Mouse (Mus musculus) lung, embryonic 16.5 days (tissue): ENCODE results near the gene Nf1. TPM values are rescaled to one million over a fixed set of nuclear protein-coding genes. Genes with fewer than 3 reads are reported as not detected.

Experiments
- ATAC-seq: fragments of 200-750 bp; cut with Nextera tagmentation; 2 replicates; pipeline ENCODE4 v1.8.0; 2017; ENCODE audit warnings: low read depth, mild to moderate bottlenecking, moderate library complexity
- H3K27ac ChIP-seq: fragments of 300-500 bp; sonication (generic); 2 replicates; pipeline ENCODE4 v1.5.1; 2014; ENCODE audit warnings: mild to moderate bottlenecking, control low read depth, low read length
- H3K27me3 ChIP-seq: fragments of 300-500 bp; sonication (generic); 2 replicates; pipeline ENCODE4 v1.6.1; 2014; ENCODE audit warnings: low read depth, low read length, mixed read lengths; ENCODE audit not compliant: control insufficient read depth, insufficient read depth
- H3K36me3 ChIP-seq: fragments of 300-500 bp; sonication (generic); 2 replicates; pipeline ENCODE4 v1.6.1; 2014; ENCODE audit warnings: low read length; ENCODE audit not compliant: control insufficient read depth, insufficient read depth
- H3K4me1 ChIP-seq: fragments of 300-500 bp; sonication (generic); replicated peaks from 2 replicates; pipeline ENCODE4 v1.6.1; 2014; ENCODE audit warnings: low read length, mixed read lengths; ENCODE audit not compliant: control insufficient read depth, insufficient read depth
- H3K4me2 ChIP-seq: fragments of 300-500 bp; sonication (generic); 2 replicates; pipeline ENCODE4 v1.6.1; 2014; ENCODE audit warnings: low read depth, low read length, control low read depth
- H3K4me3 ChIP-seq: fragments of 300-500 bp; sonication (generic); 2 replicates; pipeline ENCODE4 v1.5.1; 2014; ENCODE audit warnings: mild to moderate bottlenecking, low read length, control low read depth
- H3K9ac ChIP-seq: fragments of 300-500 bp; sonication (generic); 2 replicates; pipeline ENCODE4 v1.6.1; 2014; ENCODE audit warnings: low read length, control low read depth
- H3K9me3 ChIP-seq: fragments of 300-500 bp; sonication (generic); 2 replicates; pipeline ENCODE4 v1.6.1; 2016; ENCODE audit warnings: low read length; ENCODE audit not compliant: control insufficient read depth
- WGBS: fragments of 180-500 bp; shearing (Covaris S2); extraction: QIAGEN DNeasy Blood & Tissue Kit; methylation state at CpG from one replicate; pipeline ENCODE4 v1.1.7; 2014; 5-methylcytosine and 5-hydroxymethylcytosine counted together
- polyA plus RNA-seq: library from polyadenylated mRNA; unstranded; fragments of >200 nt; fragmentation: Nextera tagmentation; extraction: Ambion mirVana; gene quantifications from 2 replicates; pipeline ENCODE4 v1.2.1, GENCODE M21; 2015

The Nf1 gene
- polyA plus RNA-seq, 1 experiment from 2014 or later: 5.8 TPM

GRCm38 (mm10) chr11:79511970-79512369, 172.5 kb downstream of the Nf1 start:
- Histone ChIP-seq H3K4me3 (no peak overlapping the region), H3K4me2 (no peak overlapping the region), H3K36me3 (no peaks in the 10 kb centered on the region), H3K4me1 (peaks cover 4% of the 10 kb centered on the region; the same call in 1 of the 2 replicates), H3K9ac (no peak overlapping the region), H3K27ac (no peak overlapping the region), H3K27me3 (no peaks in the 10 kb centered on the region), H3K9me3 (no peaks in the 10 kb centered on the region)
- 84% methylated on average over 3 of the region's 3 CpGs for WGBS
- ATAC-seq: no peak

DNA sequence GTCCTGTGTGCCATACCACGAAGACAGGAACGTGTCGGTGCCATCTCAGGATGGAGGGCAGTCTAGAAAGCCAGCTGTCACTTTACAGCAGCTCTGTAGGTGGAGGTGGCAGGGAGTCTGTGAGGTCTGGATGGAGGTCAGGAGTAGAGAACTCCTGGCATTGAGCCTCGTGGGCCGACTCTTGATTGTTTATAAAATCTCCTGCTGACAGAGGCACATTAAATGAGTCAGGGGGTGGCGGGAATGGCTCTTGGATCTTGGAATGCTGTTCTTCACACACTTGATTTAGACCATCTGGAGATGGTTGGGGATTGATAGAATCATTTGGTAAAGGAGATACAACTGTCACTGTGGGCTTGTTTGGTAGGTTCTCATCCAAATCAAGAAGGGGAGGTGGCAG, 175.8 kb downstream of the Nf1 start:
- ATAC-seq: no peak
- no peaks in the 10 kb centered on the region for H3K27me3 ChIP-seq
- H3K9me3 ChIP-seq: no peaks in the 10 kb centered on the region
- H3K27ac ChIP-seq: no peak overlapping the region
- WGBS: 45% methylated on average over 6 of the region's 6 CpGs
- H3K9ac ChIP-seq: no peak overlapping the region
- no peak overlapping the region for H3K4me3 ChIP-seq
- H3K4me2 ChIP-seq: no peak overlapping the region
- H3K4me1 ChIP-seq: peaks cover 4% of the 10 kb centered on the region; the same call in 1 of the 2 replicates
- H3K36me3 ChIP-seq: no peaks in the 10 kb centered on the region

- Histone ChIP-seq H3K9ac (no peak overlapping the region), H3K4me1 (peaks cover 4% of the 10 kb centered on the region; the same call in 1 of the 2 replicates), H3K36me3 (no peaks in the 10 kb centered on the region), H3K27me3 (no peaks in the 10 kb centered on the region), H3K9me3 (no peaks in the 10 kb centered on the region), H3K4me2 (no peak overlapping the region), H3K27ac (no peak overlapping the region), H3K4me3 (no peak overlapping the region)
- WGBS: 98% methylated on average over 2 of the region's 2 CpGs
- no peak for ATAC-seq
Measured at GRCm38 (mm10) chr11:79515798-79516197, 176.3 kb downstream of the Nf1 start.

- H3K4me3 ChIP-seq: no peak overlapping the region
- no peak overlapping the region for H3K4me2 ChIP-seq
- H3K4me1 ChIP-seq: peaks cover 4% of the 10 kb centered on the region; the same call in 1 of the 2 replicates
- H3K9ac ChIP-seq: no peak overlapping the region
- H3K9me3 ChIP-seq: no peaks in the 10 kb centered on the region
- WGBS: 73% methylated on average over 6 of the region's 6 CpGs
- no peak for ATAC-seq
- H3K27me3 ChIP-seq: no peaks in the 10 kb centered on the region
- no peak overlapping the region for H3K27ac ChIP-seq
- no peaks in the 10 kb centered on the region for H3K36me3 ChIP-seq
Measured at GRCm38 (mm10) chr11:79519299-79519698, 179.8 kb downstream of the Nf1 start.

GRCm38 (mm10) chr11:79519878-79520291, 180.4 kb downstream of the Nf1 start:
- 64% methylated on average over 1 of the region's 1 CpGs for WGBS
- H3K27me3 ChIP-seq: no peaks in the 10 kb centered on the region
- H3K36me3 ChIP-seq: no peaks in the 10 kb centered on the region
- H3K27ac ChIP-seq: no peak overlapping the region
- ATAC-seq: no peak
- peaks cover 4% of the 10 kb centered on the region; the same call in 1 of the 2 replicates for H3K4me1 ChIP-seq
- no peak overlapping the region for H3K4me2 ChIP-seq
- H3K4me3 ChIP-seq: no peak overlapping the region
- no peak overlapping the region for H3K9ac ChIP-seq
- no peaks in the 10 kb centered on the region for H3K9me3 ChIP-seq

- Histone ChIP-seq H3K4me1 (no peaks in the 10 kb centered on the region), H3K9ac (no peak overlapping the region), H3K4me3 (no peak overlapping the region), H3K9me3 (no peaks in the 10 kb centered on the region), H3K27ac (no peak overlapping the region), H3K4me2 (no peak overlapping the region), H3K27me3 (no peaks in the 10 kb centered on the region), H3K36me3 (no peaks in the 10 kb centered on the region)
- ATAC-seq: no peak
Measured at GRCm38 (mm10) chr11:79520772-79521171, 181.3 kb downstream of the Nf1 start.

DNA sequence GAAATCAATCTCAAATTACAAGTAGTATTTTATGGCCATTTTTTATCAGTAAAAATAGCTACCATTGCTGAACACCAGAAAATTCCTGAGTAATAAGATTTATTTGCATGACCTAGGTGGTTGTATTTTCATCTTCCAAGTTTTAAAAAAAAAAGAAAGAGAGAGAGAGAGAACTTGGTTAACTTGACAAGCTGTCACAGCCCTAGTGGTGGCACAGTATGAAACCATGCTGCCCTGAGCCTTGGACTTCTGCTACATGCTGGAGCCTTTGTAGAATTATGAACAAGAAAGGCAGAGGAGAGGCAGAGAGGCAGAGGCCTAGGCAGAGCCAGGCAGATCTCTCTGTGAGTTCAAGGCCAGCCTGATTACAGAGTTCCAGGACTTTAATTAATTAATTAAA, 182.4 kb downstream of the Nf1 start:
- H3K27me3 ChIP-seq: no peaks in the 10 kb centered on the region
- H3K4me3 ChIP-seq: no peak overlapping the region
- no peaks in the 10 kb centered on the region for H3K36me3 ChIP-seq
- H3K4me1 ChIP-seq: no peaks in the 10 kb centered on the region
- no peak for ATAC-seq
- H3K4me2 ChIP-seq: no peak overlapping the region
- no peak overlapping the region for H3K27ac ChIP-seq
- no peak overlapping the region for H3K9ac ChIP-seq
- no peaks in the 10 kb centered on the region for H3K9me3 ChIP-seq

GRCm38 (mm10) chr11:79522944-79523343, 183.5 kb downstream of the Nf1 start:
- Histone ChIP-seq H3K9me3 (no peaks in the 10 kb centered on the region), H3K4me3 (no peak overlapping the region), H3K4me2 (no peak overlapping the region), H3K36me3 (no peaks in the 10 kb centered on the region), H3K27ac (no peak overlapping the region), H3K27me3 (no peaks in the 10 kb centered on the region), H3K9ac (no peak overlapping the region), H3K4me1 (no peaks in the 10 kb centered on the region)
- ATAC-seq: no peak
- 77% methylated on average over 1 of the region's 1 CpGs for WGBS

DNA sequence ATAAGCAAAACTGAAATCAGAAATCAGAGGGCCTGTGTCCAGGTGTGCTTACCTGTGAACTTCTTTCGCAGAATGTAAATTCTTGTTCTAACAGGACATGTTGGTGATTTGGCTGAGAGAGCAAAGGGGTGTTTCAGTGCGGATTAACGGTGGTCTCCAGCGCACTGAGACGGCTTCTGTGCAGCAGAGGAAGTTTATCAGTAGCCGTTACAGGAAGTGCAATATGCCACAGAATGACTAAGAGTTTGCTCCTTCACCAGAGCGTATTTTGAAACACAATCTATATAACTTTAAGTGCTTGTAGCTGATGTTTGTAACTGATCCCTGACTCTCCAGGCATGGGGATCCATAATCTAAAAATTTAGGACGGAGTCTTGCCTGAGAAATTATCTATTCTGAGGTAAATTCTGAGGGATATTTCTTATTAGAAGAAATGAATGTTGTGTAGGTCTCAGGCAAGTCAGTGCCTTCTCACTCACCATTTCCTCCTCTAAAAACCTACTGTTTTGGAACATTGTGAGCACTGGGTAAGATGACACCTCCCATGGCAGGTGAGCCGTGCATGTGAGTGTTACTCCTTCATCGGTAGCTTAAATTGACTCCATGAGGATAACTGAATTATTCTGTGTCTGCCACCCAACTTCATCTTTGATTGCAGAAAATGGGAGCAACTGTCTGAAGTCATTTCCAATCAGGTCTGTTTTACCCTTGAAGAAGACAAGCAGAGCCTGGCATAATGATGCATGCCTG, 184.2 kb downstream of the Nf1 start, which contains the start of gene Evi2b:
Evi2b (minus strand) TSS at position 203 of the 750 bp plus-strand sequence.
- no peak within 1 kb of the TSS for H3K4me2 ChIP-seq
- no peak within 1 kb of the TSS for H3K9ac ChIP-seq
- ATAC-seq: no peak
- no peaks in the 10 kb centered on the region for H3K27me3 ChIP-seq
- no peak within 1 kb of the TSS for H3K4me3 ChIP-seq
- H3K27ac ChIP-seq: no peak within 1 kb of the TSS
- no peaks in the 10 kb centered on the region for H3K4me1 ChIP-seq
- H3K9me3 ChIP-seq: no peaks in the 10 kb centered on the region
- WGBS: 63% methylated on average over 10 of the region's 10 CpGs
- H3K36me3 ChIP-seq: no peaks in the 10 kb centered on the region

GRCm38 (mm10) chr11:79524310-79524575, 184.8 kb downstream of the Nf1 start:
- no peak overlapping the region for H3K9ac ChIP-seq
- 83% methylated on average over 1 of the region's 1 CpGs for WGBS
- no peaks in the 10 kb centered on the region for H3K4me1 ChIP-seq
- H3K4me2 ChIP-seq: no peak overlapping the region
- ATAC-seq: no peak
- no peaks in the 10 kb centered on the region for H3K9me3 ChIP-seq
- H3K27ac ChIP-seq: no peak overlapping the region
- no peak overlapping the region for H3K4me3 ChIP-seq
- H3K36me3 ChIP-seq: no peaks in the 10 kb centered on the region
- no peaks in the 10 kb centered on the region for H3K27me3 ChIP-seq
